Mouse (Mus musculus): ENCODE measurements at regions not wholly inside any gene's neighbourhood (a gene's known extent, or its start where the extent isn't known, plus 50 kb on each side); places are given as distances from the start of the nearest gene placed in this dataset.

DNA sequence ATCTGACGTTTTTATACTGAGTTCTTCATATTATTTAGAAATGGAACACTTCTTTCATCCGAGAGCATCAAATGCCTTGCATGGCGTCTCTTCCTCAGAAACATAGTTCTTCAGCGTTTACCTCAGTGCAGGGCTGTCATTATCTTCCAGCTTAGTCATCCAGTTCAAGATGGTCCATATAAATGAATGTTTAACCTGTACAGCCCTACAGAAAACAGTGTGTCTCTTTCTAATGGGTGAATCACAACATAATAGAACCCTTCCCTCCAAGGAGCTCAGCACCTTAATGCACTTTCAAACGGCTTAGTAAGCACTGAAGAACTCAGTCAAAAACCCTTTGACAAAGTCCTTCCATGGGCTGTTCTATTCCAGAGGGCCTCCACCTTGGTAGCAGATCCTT is 49.8 kb upstream of the Atp2b1 start:
- H3K4me3 ChIP-seq: no peak overlapping the region
- TF ChIP-seq CTCF (IDR thresholded peaks at IDR 0.05): no peak
- intact Hi-C loops (cut with DNase I): no loop called here
- DNase-seq: no peak
- no peak overlapping the region for H3K27ac ChIP-seq

All from gastrocnemius, adult 2 months (tissue).